24 mouse cellular contexts compared by ENCODE assay signal in the genomic region with DNA sequence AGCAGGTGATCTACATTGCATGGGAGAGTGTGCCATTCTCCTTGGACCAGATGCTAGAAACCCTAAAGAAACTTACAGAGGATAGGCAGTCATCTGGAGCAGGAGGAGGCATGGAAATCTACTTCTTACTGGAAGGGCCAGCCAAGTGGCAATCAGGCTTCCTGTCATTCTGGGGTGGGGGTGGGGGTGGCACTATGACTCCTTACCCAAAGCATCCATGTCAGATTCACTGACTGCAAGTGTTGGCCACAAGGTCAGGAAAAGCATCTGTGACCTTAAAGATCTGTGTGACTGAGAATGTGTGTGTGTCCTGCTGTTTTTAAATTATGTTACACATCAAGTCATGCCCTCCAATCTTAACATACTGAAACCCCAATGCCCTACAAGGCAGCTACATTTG.
"Had no signal": no experiment of that assay in that cellular context is flagged by ENCODE, and none has a peak within 500 bp of the region (broad histone marks: within the 10 kb centered on the region; RNA-seq: fewer than 3 reads in every experiment).

No protein-coding gene starts in this region.

- H3K4me3 ChIP-seq: gastrocnemius, adult 2 months; heart, adult 2 months; heart, embryonic 13.5 days; heart, embryonic 15.5 days; hindbrain, embryonic 13.5 days; hindbrain, embryonic 15.5 days; layer of hippocampus, adult 2 months; left cerebral cortex, adult 2 months; limb, embryonic 13.5 days; limb, embryonic 15.5 days; liver, embryonic 13.5 days had no signal

- DNase-seq: gastrocnemius, adult 2 months; gastrocnemius, postnatal 10 days; gastrocnemius, postnatal 36 days; heart, adult 2 months; heart, postnatal 14 days; heart, postnatal 36 days; kidney, adult 11 months; kidney, adult 2 months; kidney, adult 9 months; kidney, postnatal 10 days; kidney, postnatal 25 days; kidney, postnatal 4 days; liver, embryonic 13.5 days had no signal

- H3K4me1 ChIP-seq: heart, embryonic 15.5 days; limb, embryonic 13.5 days had no signal

- H3K9ac ChIP-seq: heart, embryonic 13.5 days; heart, embryonic 15.5 days; hindbrain, embryonic 13.5 days; hindbrain, embryonic 15.5 days; limb, embryonic 13.5 days; limb, embryonic 15.5 days; liver, embryonic 13.5 days had no signal

- H3K27me3 ChIP-seq: heart, embryonic 13.5 days; heart, embryonic 15.5 days; hindbrain, embryonic 13.5 days; hindbrain, embryonic 15.5 days; limb, embryonic 13.5 days; limb, embryonic 15.5 days had no signal

- H3K4me2 ChIP-seq: heart, embryonic 11.5 days; heart, embryonic 13.5 days; heart, embryonic 15.5 days; hindbrain, embryonic 13.5 days; hindbrain, embryonic 15.5 days; limb, embryonic 13.5 days; limb, embryonic 15.5 days; liver, embryonic 13.5 days had no signal

- H3K9me3 ChIP-seq: heart, embryonic 13.5 days; heart, embryonic 15.5 days; hindbrain, embryonic 15.5 days; limb, embryonic 13.5 days; limb, embryonic 15.5 days; liver, embryonic 13.5 days had no signal

- H3K27ac ChIP-seq: gastrocnemius, adult 2 months; heart, adult 2 months; heart, embryonic 13.5 days; heart, embryonic 15.5 days; hindbrain, embryonic 13.5 days; hindbrain, embryonic 15.5 days; hindbrain, postnatal 0 days; layer of hippocampus, adult 2 months; left cerebral cortex, adult 2 months; limb, embryonic 13.5 days; limb, embryonic 15.5 days; liver, embryonic 13.5 days had no signal

- ATAC-seq: hindbrain, postnatal 0 days; intestine, embryonic 16.5 days had no signal

- H3K36me3 ChIP-seq: heart, embryonic 13.5 days; heart, embryonic 15.5 days; hindbrain, embryonic 13.5 days; hindbrain, embryonic 15.5 days; limb, embryonic 13.5 days; limb, embryonic 15.5 days; liver, embryonic 13.5 days had no signal
